Mouse (Mus musculus) limb, embryonic 12.5 days (tissue): ENCODE data around the gene Parp16. TPM values are rescaled to one million over a fixed set of nuclear protein-coding genes. Genes with fewer than 3 reads are reported as not detected.
"Not testable (repeated sequence)": the region's sequence is repeated elsewhere in the genome, so short reads cannot be mapped to it uniquely, and the experiment has no call there.

ENCODE experiments used
- ATAC-seq: fragments of 200-750 bp; cut with Nextera tagmentation; 2 replicates; pipeline ENCODE4 v1.8.0; 2017; ENCODE audit warnings: low read depth, moderate TSS enrichment; ENCODE audit not compliant: insufficient number of reproducible peaks, insufficient read depth, low FRiP score, low TSS enrichment
- H3K27ac ChIP-seq: fragments of 300-500 bp; sonication (generic); 2 replicates; pipeline ENCODE4 v1.5.1; 2016; ENCODE audit warnings: mild to moderate bottlenecking, moderate library complexity
- H3K27me3 ChIP-seq: fragments of 300-500 bp; sonication (generic); 2 replicates; pipeline ENCODE4 v1.6.1; 2016; ENCODE audit warnings: mild to moderate bottlenecking, moderate library complexity
- H3K36me3 ChIP-seq: fragments of 300-500 bp; sonication (generic); 2 replicates; pipeline ENCODE4 v1.6.1; 2016; ENCODE audit warnings: mild to moderate bottlenecking, moderate library complexity
- H3K4me1 ChIP-seq: fragments of 300-500 bp; sonication (generic); replicated peaks from 2 replicates; pipeline ENCODE4 v1.6.1; 2016
- H3K4me2 ChIP-seq: fragments of 300-500 bp; sonication (generic); 2 replicates; pipeline ENCODE4 v1.6.1; 2016; ENCODE audit warnings: mild to moderate bottlenecking, moderate library complexity
- H3K4me3 ChIP-seq: fragments of 300-500 bp; sonication (generic); replicated peaks from 2 replicates; pipeline ENCODE4 v1.5.1; 2016; ENCODE audit warnings: mild to moderate bottlenecking
- H3K9ac ChIP-seq: fragments of 300-500 bp; sonication (generic); replicated peaks from 2 replicates; pipeline ENCODE4 v1.6.1; 2016; ENCODE audit warnings: mild to moderate bottlenecking, moderate library complexity
- H3K9me3 ChIP-seq: fragments of 300-500 bp; sonication (generic); 2 replicates; pipeline ENCODE4 v1.6.1; 2016; ENCODE audit warnings: mild to moderate bottlenecking, moderate library complexity
- WGBS: fragments of 180-500 bp; shearing (Covaris S2); methylation state at CpG from one replicate; pipeline ENCODE4 v1.1.7; 2016; 5-methylcytosine and 5-hydroxymethylcytosine counted together
- polyA plus RNA-seq: library from polyadenylated mRNA; unstranded; fragments of >200 nt; fragmentation: Nextera tagmentation; extraction: Ambion mirVana; gene quantifications from 2 replicates; pipeline ENCODE4 v1.2.1, GENCODE M21; 2016

The Parp16 gene
- polyA plus RNA-seq, 1 experiment from 2014 or later, result 8.2 TPM

- no peak for ATAC-seq
- Histone ChIP-seq H3K4me2 (no peak overlapping the region), H3K9ac (no peak overlapping the region), H3K9me3 (no peaks in the 10 kb centered on the region), H3K27me3 (no peaks in the 10 kb centered on the region), H3K27ac (no peak overlapping the region), H3K36me3 (no peaks in the 10 kb centered on the region), H3K4me3 (no peak overlapping the region), H3K4me1 (peaks cover 3% of the 10 kb centered on the region; the same call in 1 of the 2 replicates)
- WGBS, result 91% methylated on average over 32 of the region's 32 CpGs
Measured at GRCm38 (mm10) chr9:65208293-65209179, 13.4 kb downstream of the Parp16 start.

- no peak for ATAC-seq
- Histone ChIP-seq H3K4me1 (peaks cover 12% of the 10 kb centered on the region; the same call in 1 of the 2 replicates), H3K27ac (no peak overlapping the region), H3K36me3 (no peaks in the 10 kb centered on the region), H3K9me3 (no peaks in the 10 kb centered on the region), H3K4me2 (no peak overlapping the region), H3K27me3 (no peaks in the 10 kb centered on the region), H3K4me3 (no peak overlapping the region), H3K9ac (no peak overlapping the region)
- WGBS, result 24% methylated on average over 1 of the region's 1 CpGs
Measured at GRCm38 (mm10) chr9:65211598-65211997, 16.4 kb downstream of the Parp16 start.

GRCm38 (mm10) chr9:65214425-65214777 lies 19.2 kb downstream of the Parp16 start:
- Histone ChIP-seq H3K9me3 (no peaks in the 10 kb centered on the region), H3K4me1 (peaks cover 18% of the 10 kb centered on the region), H3K4me3 (peak overlapping the region; percentile 70), H3K4me2 (peak overlapping the region; percentile 89), H3K27me3 (no peaks in the 10 kb centered on the region), H3K27ac (peak overlapping the region; percentile 88), H3K36me3 (no peaks in the 10 kb centered on the region), H3K9ac (peak overlapping the region; percentile 76)
- no peak for ATAC-seq
- 30% methylated on average over 10 of the region's 10 CpGs for WGBS

GRCm38 (mm10) chr9:65214778-65215493 lies 19.8 kb downstream of the Parp16 start:
- under 1% methylated on average over 58 of the region's 59 CpGs for WGBS
- peak overlapping the region; percentile 76 for H3K9ac ChIP-seq
- peak overlapping the region; percentile 88 for H3K27ac ChIP-seq
- H3K4me3 ChIP-seq, result peak overlapping the region; percentile 70
- ATAC-seq, result peak; percentile 90
- H3K9me3 ChIP-seq, result no peaks in the 10 kb centered on the region
- H3K27me3 ChIP-seq, result no peaks in the 10 kb centered on the region
- H3K4me2 ChIP-seq, result peak overlapping the region; percentile 89
- H3K36me3 ChIP-seq, result no peaks in the 10 kb centered on the region
- peaks cover 18% of the 10 kb centered on the region for H3K4me1 ChIP-seq

- Histone ChIP-seq H3K27ac (peak overlapping the region; percentile 88), H3K4me1 (peaks cover 18% of the 10 kb centered on the region), H3K9me3 (no peaks in the 10 kb centered on the region), H3K4me3 (peak overlapping the region; percentile 70), H3K9ac (peak overlapping the region; percentile 76), H3K36me3 (no peaks in the 10 kb centered on the region), H3K4me2 (peak overlapping the region; percentile 89), H3K27me3 (no peaks in the 10 kb centered on the region)
- WGBS, result 9% methylated on average over 31 of the region's 31 CpGs
- no peak; the same call in 1 of the 2 replicates for ATAC-seq
Measured at GRCm38 (mm10) chr9:65215494-65216126, 20.5 kb downstream of the Parp16 start.

GRCm38 (mm10) chr9:65216972-65217371 lies 21.8 kb downstream of the Parp16 start:
- Histone ChIP-seq H3K27ac (no peak overlapping the region), H3K4me3 (no peak overlapping the region), H3K9ac (no peak overlapping the region), H3K4me2 (no peak overlapping the region), H3K4me1 (peaks cover 14% of the 10 kb centered on the region), H3K27me3 (no peaks in the 10 kb centered on the region), H3K36me3 (no peaks in the 10 kb centered on the region), H3K9me3 (no peaks in the 10 kb centered on the region)
- no peak for ATAC-seq
- 45% methylated on average over 8 of the region's 8 CpGs for WGBS

GRCm38 (mm10) chr9:65217661-65218060 lies 22.5 kb downstream of the Parp16 start:
- H3K27ac ChIP-seq, result peak overlapping the region; percentile 17; the same call in 1 of the 2 replicates
- H3K36me3 ChIP-seq, result no peaks in the 10 kb centered on the region
- no peak for ATAC-seq
- 61% methylated on average over 6 of the region's 6 CpGs for WGBS
- no peak overlapping the region for H3K4me2 ChIP-seq
- H3K4me3 ChIP-seq, result no peak overlapping the region
- no peak overlapping the region for H3K9ac ChIP-seq
- no peaks in the 10 kb centered on the region for H3K9me3 ChIP-seq
- H3K27me3 ChIP-seq, result no peaks in the 10 kb centered on the region
- peaks cover 14% of the 10 kb centered on the region for H3K4me1 ChIP-seq

- H3K4me1 ChIP-seq, result peaks cover 14% of the 10 kb centered on the region
- H3K27ac ChIP-seq, result no peak overlapping the region
- 59% methylated on average over 1 of the region's 1 CpGs for WGBS
Measured at GRCm38 (mm10) chr9:65218916-65219315, 23.8 kb downstream of the Parp16 start.

GRCm38 (mm10) chr9:65220398-65220797 lies 25.2 kb downstream of the Parp16 start:
- not testable (repeated sequence) for H3K9me3 ChIP-seq, H3K27ac ChIP-seq, H3K9ac ChIP-seq, ATAC-seq, H3K4me2 ChIP-seq, H3K36me3 ChIP-seq, H3K4me3 ChIP-seq, H3K27me3 ChIP-seq
- peaks cover 11% of the 10 kb centered on the region for H3K4me1 ChIP-seq
- 46% methylated on average over 3 of the region's 3 CpGs for WGBS

More at GRCm38 (mm10) chr9:65218916-65219315, 23.8 kb downstream of the Parp16 start:
- no peak overlapping the region for H3K4me2 ChIP-seq
- no peaks in the 10 kb centered on the region for H3K36me3 ChIP-seq
- no peak overlapping the region for H3K9ac ChIP-seq
- ATAC-seq, result no peak
- H3K4me3 ChIP-seq, result no peak overlapping the region
- no peaks in the 10 kb centered on the region for H3K27me3 ChIP-seq
- H3K9me3 ChIP-seq, result no peaks in the 10 kb centered on the region

GRCm38 (mm10) chr9:65223927-65224326 lies 28.8 kb downstream of the Parp16 start:
- no peaks in the 10 kb centered on the region for H3K9me3 ChIP-seq
- H3K27me3 ChIP-seq, result no peaks in the 10 kb centered on the region
- H3K36me3 ChIP-seq, result 0 out of 2 replicates have a peak, but pooled peaks cover under 1% of the 10 kb centered on the region
- WGBS, result 82% methylated on average over 6 of the region's 6 CpGs
- no peaks in the 10 kb centered on the region for H3K4me1 ChIP-seq
- no peak overlapping the region for H3K9ac ChIP-seq
- H3K4me2 ChIP-seq, result no peak overlapping the region
- no peak overlapping the region for H3K4me3 ChIP-seq
- H3K27ac ChIP-seq, result no peak overlapping the region
- ATAC-seq, result no peak

GRCm38 (mm10) chr9:65225795-65226194 lies 30.6 kb downstream of the Parp16 start:
- H3K4me2 ChIP-seq, result no peak overlapping the region
- H3K4me1 ChIP-seq, result no peaks in the 10 kb centered on the region
- peaks cover 9% of the 10 kb centered on the region; the same call in 1 of the 2 replicates for H3K36me3 ChIP-seq
- 44% methylated on average over 4 of the region's 4 CpGs for WGBS
- no peaks in the 10 kb centered on the region for H3K9me3 ChIP-seq
- H3K27me3 ChIP-seq, result no peaks in the 10 kb centered on the region
- no peak for ATAC-seq
- H3K27ac ChIP-seq, result no peak overlapping the region
- H3K9ac ChIP-seq, result no peak overlapping the region
- no peak overlapping the region for H3K4me3 ChIP-seq
